Mouse (Mus musculus): ENCODE results near the gene Nek3.
"Not testable (repeated sequence)": the region's sequence is repeated elsewhere in the genome, so short reads cannot be mapped to it uniquely, and the experiment has no call there.

Nek3 gene

DNA sequence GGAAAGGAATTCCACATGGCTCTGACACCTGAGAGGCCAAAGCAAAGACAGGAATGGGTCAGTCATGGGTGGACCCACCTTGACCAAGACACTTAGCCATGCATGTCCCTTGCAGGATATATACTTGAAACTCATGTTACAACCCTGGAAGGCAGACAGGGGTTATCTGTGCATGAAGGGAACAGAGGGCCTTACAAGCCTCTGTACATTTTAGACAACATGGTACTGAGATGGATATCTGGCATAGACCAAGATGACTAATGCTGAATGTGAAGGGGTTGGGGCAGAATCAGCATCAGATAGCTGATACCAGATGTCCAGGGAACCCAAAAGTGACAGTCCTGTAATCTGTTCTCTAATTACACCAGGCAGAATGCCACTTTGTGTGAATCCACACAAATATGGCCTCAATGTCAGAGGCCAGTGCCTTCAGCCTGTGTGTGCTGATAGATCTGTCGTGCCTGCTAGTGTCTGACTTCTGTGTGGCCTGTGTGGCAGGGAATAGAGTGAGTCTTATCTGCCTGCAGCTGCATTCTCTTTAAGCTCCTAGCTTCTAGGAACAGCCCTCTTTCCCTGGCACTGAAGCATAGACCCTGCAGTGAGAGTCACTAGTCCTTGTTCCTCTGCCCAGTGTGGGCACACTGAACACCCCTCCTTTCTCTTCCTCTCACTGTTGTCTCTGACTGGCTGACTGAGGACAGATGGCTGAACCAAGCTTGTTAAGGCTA lies 22.3 kb downstream of the Nek3 start:
- DNase-seq (ENCODE audit: extremely low read depth, low read depth, low spot score) = no peak

DNA sequence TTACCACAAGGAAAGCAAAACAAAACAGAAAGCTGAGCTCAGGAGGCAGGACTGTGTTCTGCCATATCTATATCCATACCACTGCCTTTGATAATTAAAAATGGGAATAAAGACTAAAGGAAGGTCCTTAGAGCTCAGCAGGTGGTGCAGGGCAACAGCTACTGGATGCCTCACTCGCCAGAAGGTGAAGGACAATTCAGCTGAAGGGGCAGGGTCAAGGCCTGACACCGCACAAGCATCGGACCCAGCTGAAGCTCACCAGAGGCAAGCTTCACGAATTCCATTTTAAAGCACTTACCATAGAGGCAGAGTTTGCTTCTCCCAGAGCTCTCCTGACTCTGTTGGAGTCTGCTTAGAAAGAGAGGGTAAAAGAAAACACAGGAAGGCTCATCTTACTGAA lies 23.6 kb downstream of the Nek3 start:
- no peak for DNase-seq (ENCODE audit: extremely low read depth, low read depth, low spot score)

DNA sequence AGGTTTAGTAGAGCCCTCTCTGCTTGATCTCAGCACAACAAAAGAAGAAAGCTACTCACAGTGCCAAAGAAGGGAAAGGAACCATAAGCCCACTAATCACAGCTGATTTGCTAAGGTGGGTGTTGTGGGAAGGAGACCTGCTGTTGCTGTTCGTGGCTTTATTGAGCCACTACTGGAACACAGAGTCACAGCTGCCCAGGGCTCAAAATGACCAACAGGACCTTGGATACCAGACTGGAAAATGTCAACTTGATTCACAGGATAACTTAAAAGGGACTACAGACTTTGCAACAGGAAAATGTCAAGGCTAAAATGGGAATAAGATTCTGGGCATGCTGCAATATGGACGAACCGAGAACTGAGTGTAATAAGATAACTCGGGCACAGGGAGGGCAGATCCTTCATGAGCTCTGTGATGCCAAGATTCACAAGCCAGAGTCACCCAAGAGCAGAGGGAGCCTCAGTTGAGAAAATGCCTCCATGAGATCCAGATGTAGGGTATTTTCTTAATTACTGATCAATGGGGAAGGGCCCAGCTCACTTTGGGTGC lies 24.3 kb downstream of the Nek3 start:
- DNase-seq (ENCODE audit: extremely low read depth, low read depth, low spot score) = no peak

DNA sequence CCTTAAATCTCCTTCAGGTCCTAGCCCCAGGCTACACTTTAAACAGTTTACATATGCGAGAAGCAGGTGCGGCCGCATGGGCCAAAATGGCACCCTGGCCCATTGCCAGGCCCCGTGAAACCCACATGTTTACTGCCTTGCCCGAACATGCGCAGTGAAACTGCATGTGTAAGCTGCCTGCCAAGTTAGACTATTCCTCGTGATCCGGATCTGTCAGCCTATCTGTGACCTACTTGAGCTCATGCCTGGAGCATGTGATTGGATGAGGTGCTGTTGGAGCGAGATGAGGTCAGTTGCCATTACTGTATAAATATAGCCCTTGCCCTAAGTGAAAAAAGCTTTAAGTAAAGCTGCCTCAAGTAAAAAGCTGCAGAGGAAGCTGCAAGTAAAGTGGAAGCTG lies 29.8 kb downstream of the Nek3 start:
- DNase-seq (ENCODE audit: extremely low read depth, low read depth, low spot score) = not testable (repeated sequence)

DNA sequence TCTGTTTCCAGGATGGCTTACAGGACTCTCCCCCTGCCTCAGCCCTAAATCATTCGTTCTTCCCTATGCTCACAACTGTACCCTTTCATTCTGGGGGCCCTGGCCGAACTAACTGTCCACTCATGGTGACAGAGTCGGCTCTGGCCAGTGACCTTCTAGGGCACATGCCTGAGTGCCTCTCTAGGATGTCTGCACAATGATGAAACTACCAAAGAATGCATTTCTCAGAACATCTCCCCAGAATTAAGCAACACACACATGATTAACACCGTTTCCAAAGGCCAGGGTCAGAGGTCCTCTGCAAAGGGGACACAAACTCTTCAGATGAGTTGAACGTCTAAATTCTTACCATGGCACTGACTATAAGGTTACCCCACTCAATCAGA lies 31.5 kb downstream of the Nek3 start:
- no peak for DNase-seq (ENCODE audit: extremely low read depth, low read depth, low spot score)

DNA sequence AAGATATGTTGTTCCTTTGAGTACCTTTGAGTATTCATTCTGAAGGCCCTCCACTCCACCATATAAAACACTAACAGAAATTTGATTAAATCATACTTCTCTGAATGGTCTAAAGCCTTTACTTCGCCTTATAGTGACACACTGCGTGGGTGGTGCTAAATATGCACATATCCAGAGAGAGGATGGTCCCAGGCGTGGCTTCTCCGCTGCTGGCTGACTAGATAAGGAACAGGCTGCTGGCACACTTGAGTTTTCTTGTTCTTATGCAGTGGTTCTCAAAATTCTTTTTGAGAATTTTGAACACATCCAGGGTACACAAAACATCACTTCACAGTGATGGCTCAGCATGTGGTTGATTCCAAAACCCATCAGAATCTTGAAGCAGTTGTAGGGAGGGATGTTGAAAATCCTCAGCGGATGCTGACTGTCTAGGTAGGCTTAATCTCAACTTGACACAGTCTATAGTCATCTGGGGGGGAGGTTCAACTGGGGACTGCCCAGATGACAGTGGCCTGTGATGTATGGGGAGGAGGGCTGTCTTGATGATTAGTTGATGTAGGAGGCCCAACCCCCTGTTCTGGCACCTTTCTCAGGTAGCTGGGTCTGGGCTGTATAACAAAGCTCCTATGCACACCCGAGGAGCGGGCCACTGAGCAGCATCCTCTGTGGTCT lies 32.0 kb downstream of the Nek3 start:
- DNase-seq (ENCODE audit: extremely low read depth, low read depth, low spot score) = no peak

DNA sequence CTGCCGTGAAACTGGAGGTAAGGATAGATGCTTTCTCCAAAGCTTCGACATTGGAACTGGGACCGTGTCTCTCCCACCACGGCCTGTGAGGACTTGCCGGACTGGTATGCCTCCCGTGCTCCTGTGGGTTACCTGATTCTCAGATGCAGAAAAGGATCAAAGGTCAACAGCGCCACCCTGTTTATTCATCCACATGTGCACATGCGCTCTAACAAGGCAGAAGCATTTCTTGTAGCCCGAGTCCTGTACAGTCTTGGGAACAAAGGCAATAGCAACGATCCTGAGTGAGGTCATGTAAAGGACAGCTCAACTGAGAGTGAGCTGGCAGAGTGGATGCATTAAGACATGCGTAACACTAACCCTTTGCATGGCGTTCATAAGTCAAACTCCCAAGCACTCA lies 34.2 kb downstream of the Nek3 start:
- no peak for DNase-seq (ENCODE audit: extremely low read depth, low read depth, low spot score)

DNA sequence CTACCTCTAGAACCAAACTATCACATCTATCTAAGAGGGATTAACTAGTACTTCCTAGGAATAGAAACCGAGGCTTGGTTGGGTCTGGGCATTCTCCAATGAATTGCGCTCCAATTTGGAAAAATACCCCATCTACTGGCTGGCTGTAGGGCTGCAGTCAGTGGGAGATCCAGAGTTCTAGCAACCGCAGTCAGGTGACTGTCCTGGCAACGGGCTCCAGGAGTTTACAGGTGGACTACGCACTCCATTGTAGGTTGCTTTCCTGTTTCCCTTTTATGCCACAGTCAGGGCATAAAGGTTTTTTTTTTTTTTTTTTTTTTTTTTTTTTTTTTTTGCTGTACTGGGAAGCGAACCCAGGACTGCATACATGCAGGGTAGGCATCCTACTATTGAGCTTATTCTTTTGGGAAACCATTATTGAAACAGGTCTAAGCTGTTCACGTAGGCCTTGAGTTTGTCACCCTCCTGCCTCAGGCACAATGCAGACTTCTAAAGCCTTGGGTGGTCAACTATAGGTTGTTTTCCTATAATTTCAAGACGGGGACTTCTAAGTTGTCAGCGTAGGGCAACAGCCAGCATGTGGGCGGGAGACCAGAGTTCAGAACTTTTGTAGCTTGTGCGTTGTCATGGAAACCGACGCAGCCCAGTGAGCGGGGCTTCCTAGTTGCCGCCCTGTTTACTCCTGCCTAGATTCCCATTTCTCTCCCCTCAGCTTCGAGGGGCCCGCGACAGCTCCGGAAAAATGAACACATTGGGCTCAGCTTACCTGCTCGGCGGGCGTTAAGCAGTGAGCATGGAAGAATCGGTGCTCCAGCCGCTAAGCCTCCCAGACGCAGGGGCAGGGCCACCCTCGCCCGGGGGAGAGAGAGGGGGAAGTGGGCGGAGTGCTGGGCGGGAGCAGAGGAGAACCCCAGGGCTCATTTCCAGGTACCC lies 41.7 kb downstream of the Nek3 start, which contains the start of gene Nek5:
Gene Nek5, minus strand, starts transcription at position 834 of the 933 bp plus-strand sequence.
- DNase-seq (ENCODE audit: extremely low read depth, low read depth, low spot score) = no peak

DNA sequence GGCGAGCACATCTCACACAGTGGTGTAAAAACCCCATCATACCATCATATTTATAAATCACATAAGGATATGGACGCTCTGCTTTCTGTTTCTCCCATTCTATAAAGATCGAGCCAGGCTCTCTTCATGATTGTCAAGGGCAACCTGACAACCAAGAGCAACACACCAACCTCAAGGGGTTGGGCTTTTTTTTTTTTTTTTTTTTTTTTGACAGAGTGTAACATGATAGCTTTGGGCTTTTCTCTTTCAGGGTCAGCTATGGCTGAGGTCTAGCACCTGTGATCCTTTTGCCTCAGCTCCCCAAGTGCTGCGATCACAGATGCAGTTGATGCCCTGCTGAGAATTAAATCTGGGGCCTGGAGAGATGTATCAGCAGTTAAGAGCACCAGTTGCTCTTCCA lies 59.2 kb downstream of the Nek3 start:
- no peak for DNase-seq (ENCODE audit: extremely low read depth, low read depth, low spot score)

DNA sequence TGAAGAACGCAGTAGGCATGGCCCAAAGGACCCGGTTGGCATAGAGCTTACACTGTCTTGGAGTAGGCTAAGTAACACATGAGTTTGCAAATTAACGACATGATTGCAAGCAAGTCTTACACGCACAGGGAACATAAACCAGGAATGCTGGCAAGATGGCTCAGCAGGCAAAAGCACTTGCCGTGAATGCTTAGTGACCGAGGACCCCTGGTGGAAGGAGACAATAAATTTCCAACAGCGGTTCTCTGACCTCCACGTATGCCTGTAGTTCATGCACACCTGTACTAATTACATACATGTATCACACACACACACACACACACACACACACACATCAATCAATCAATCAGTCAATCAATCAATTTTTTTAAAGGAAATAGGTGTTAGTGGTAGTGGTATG lies 74.7 kb downstream of the Nek3 start:
- DNase-seq (ENCODE audit: extremely low read depth, low read depth, low spot score) = no peak

DNA sequence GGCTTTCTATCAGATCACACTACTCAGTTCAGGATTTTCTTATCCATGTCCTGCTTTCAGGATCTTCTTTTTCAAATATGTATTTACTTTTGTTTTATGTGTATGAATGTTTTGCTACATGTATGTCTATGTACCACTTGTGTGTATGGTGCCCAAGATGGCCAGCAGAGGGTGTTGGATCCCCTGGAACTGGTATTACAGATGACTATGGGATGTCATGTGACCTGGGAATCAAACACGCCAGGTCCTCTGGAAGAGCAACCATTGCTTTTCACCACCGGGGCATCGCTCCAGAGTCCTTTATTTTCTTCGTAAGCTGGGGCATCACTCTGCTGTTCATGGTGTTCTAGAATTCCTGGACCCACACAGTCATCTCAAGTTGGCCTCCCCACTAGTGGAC lies 77.0 kb downstream of the Nek3 start:
- DNase-seq (ENCODE audit: extremely low read depth, low read depth, low spot score) = no peak

DNA sequence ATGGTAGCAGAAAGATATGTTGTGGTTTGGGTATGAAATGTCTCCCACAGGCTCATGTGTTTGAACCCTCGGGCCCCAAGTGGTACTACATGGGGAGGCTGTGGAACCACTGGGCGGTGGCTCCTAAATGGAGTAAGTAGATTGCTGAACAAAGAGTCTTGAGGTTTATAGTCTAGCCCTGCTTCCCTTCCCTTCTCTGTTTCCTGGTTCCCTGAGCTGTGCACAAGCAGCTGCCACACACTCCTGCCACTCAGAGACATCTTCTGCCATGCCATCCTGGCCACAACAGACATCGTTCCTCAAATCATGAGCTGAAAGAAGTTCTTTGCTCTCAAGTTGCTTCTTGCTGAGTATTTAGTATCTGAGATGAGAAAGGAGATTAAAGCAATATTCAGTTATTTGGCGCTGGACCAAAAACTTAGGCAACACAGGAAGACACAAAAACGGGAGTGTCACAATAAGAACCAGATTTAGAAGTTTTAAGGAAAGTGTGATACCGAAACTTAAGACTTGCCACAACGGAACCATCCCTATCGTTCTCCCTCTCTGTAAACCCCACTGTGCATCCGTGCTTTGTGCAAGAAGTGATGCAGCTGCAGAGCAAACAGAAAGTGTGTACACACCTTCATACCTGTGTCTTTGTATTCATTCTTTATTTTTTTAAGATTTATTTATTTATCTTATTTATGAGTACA lies 86.8 kb downstream of the Nek3 start:
- DNase-seq (ENCODE audit: extremely low read depth, low read depth, low spot score) = no peak
